Mouse (Mus musculus): ENCODE measurements around the gene Mettl1.
"Not testable (repeated sequence)": the region's sequence is repeated elsewhere in the genome, so short reads cannot be mapped to it uniquely, and the experiment has no call there.

Gene Mettl1

GRCm38 (mm10) chr10:127047954-127048353, 6.7 kb downstream of the Mettl1 start, which contains the start of gene Cyp27b1:
Gene Cyp27b1, plus strand, starts transcription at chr10:127048250.
- DNase-seq (ENCODE audit: low read depth, low spot score) = no peak

GRCm38 (mm10) chr10:127048608-127049394, 7.6 kb downstream of the Mettl1 start:
- DNase-seq (ENCODE audit: low read depth, low spot score) = no peak

- peak; percentile 49 for DNase-seq (ENCODE audit: low read depth, low spot score)
Observed at GRCm38 (mm10) chr10:127049395-127050118, 8.3 kb downstream of the Mettl1 start.

GRCm38 (mm10) chr10:127050119-127050474, 8.9 kb downstream of the Mettl1 start:
- no peak for DNase-seq (ENCODE audit: low read depth, low spot score)

- peak; percentile 55 for DNase-seq (ENCODE audit: low read depth, low spot score)
Observed at GRCm38 (mm10) chr10:127054646-127055045, 13.4 kb downstream of the Mettl1 start.

- DNase-seq (ENCODE audit: low read depth, low spot score) = no peak
Observed at GRCm38 (mm10) chr10:127055406-127055805, 14.2 kb downstream of the Mettl1 start.

- no peak for DNase-seq (ENCODE audit: low read depth, low spot score)
Observed at GRCm38 (mm10) chr10:127056490-127056889, 15.3 kb downstream of the Mettl1 start.

GRCm38 (mm10) chr10:127058161-127058560, 16.9 kb downstream of the Mettl1 start:
- DNase-seq (ENCODE audit: low read depth, low spot score) = peak; percentile 86

GRCm38 (mm10) chr10:127058708-127059107, 17.5 kb downstream of the Mettl1 start:
- DNase-seq (ENCODE audit: low read depth, low spot score) = no peak

- DNase-seq (ENCODE audit: low read depth, low spot score) = no peak
Observed at GRCm38 (mm10) chr10:127059174-127059967, 18.2 kb downstream of the Mettl1 start.

GRCm38 (mm10) chr10:127059968-127060916, 19.0 kb downstream of the Mettl1 start, which contains the start of gene March9:
Gene March9, minus strand, starts transcription at chr10:127060184.
- DNase-seq (ENCODE audit: low read depth, low spot score) = peak; percentile 89

- no peak for DNase-seq (ENCODE audit: low read depth, low spot score)
Observed at GRCm38 (mm10) chr10:127061085-127061484, 19.9 kb downstream of the Mettl1 start.

GRCm38 (mm10) chr10:127061513-127061912, 20.3 kb downstream of the Mettl1 start:
- no peak for DNase-seq (ENCODE audit: low read depth, low spot score)

- not testable (repeated sequence) for DNase-seq (ENCODE audit: low read depth, low spot score)
Observed at GRCm38 (mm10) chr10:127062101-127062500, 20.9 kb downstream of the Mettl1 start.

GRCm38 (mm10) chr10:127062503-127062902, 21.3 kb downstream of the Mettl1 start:
- no peak for DNase-seq (ENCODE audit: low read depth, low spot score)

GRCm38 (mm10) chr10:127063239-127063872, 22.1 kb downstream of the Mettl1 start, which contains the start of gene Cdk4:
Gene Cdk4, plus strand, starts transcription at chr10:127063534.
- peak; percentile 99 for DNase-seq (ENCODE audit: low read depth, low spot score)

GRCm38 (mm10) chr10:127063913-127064870, 23.0 kb downstream of the Mettl1 start:
- peak; percentile 63 for DNase-seq (ENCODE audit: low read depth, low spot score)

GRCm38 (mm10) chr10:127065981-127066380, 24.8 kb downstream of the Mettl1 start:
- no peak for DNase-seq (ENCODE audit: low read depth, low spot score)

- no peak for DNase-seq (ENCODE audit: low read depth, low spot score)
Observed at GRCm38 (mm10) chr10:127066519-127067018, 25.4 kb downstream of the Mettl1 start.
